Mouse (Mus musculus): ENCODE data around the gene Cpsf4l. TPM values are rescaled to one million over a fixed set of nuclear protein-coding genes. Genes with fewer than 3 reads are reported as not detected.

Gene Cpsf4l
- polyA plus RNA-seq, 1 experiment from 2014 or later: 0.47 TPM

DNA sequence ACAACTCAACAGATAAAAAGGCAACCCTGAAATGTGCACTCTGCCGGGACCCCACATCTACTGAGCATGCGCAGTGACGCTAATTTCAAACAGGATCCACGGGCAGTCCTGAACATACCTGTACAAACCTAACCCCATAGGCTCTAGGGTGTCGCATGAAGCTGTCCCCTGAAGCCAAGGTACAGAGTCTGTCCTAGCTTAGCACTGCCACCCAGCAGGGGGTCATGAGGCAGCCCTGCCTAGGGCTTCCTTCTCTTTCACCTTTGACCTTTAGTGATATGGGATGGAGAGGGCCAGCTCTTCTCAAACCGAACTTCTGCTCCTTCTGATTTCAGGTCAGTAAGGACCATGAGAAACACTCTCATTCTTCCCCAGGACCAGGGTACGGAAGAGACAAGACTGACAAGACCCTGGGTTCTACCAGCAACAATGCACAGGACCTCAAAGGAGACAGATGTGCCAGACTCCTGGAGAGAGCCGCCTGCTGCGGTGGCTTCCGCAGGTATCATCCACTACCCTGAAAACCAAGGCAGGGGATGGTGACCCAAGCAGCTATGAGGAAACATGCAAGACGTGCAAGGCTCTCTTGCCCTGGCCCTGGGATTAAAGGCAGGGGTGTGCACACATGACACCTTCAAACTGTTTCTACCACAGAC is 38.0 kb upstream of the Cpsf4l start:
- DNase-seq (ENCODE audit: low spot score): no peak
- Histone ChIP-seq H3K4me3 (peak overlapping the region; percentile 96), H3K27ac (peak overlapping the region; percentile 99; the same call in 1 of the 2 replicates), H3K27me3 (ENCODE audit: insufficient read depth, poor library complexity, severe bottlenecking) (no peaks in the 10 kb centered on the region), H3K4me1 (replicated peaks) (peaks cover 64% of the 10 kb centered on the region), H3K36me3 (peaks cover 62% of the 10 kb centered on the region), H3K9me3 (peaks cover 8% of the 10 kb centered on the region; the same call in 1 of the 2 replicates)
- WGBS: 76% methylated on average over 11 of the region's 11 CpGs

DNA sequence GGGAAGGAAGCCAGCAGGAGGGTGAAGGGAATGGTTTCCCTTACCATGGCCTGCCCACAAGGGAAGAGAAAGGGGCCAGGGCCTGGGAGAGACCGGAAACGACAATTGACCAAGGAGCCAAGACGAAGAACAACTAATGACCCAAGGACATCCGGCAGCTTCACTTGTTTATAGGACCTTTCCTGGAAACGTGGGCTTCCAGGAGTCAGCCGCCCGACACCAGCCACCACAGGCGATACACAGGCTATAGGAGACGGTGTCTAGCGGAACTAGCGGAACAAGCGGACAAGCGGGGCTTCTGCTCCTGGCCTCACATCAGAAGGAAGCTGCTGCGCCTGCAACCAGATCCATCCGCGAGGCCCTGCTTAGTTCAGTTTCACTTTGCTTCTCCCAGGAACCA is 37.2 kb upstream of the Cpsf4l start:
- DNase-seq (ENCODE audit: low spot score): peak; percentile 47
- Histone ChIP-seq H3K4me1 (replicated peaks) (peaks cover 59% of the 10 kb centered on the region), H3K27me3 (ENCODE audit: insufficient read depth, poor library complexity, severe bottlenecking) (no peaks in the 10 kb centered on the region), H3K27ac (peak overlapping the region; percentile 99; the same call in 1 of the 2 replicates), H3K36me3 (peaks cover 70% of the 10 kb centered on the region), H3K4me3 (peak overlapping the region; percentile 96; the same call in 1 of the 2 replicates), H3K9me3 (peaks cover 8% of the 10 kb centered on the region; the same call in 1 of the 2 replicates)
- WGBS: 83% methylated on average over 16 of the region's 16 CpGs

GRCm38 (mm10) chr11:113745961-113746360 is 36.1 kb upstream of the Cpsf4l start:
- Histone ChIP-seq H3K36me3 (peaks cover 81% of the 10 kb centered on the region), H3K27me3 (ENCODE audit: insufficient read depth, poor library complexity, severe bottlenecking) (no peaks in the 10 kb centered on the region), H3K27ac (0 out of 2 replicates have a peak overlapping the region, but pooled peaks have one; percentile 35), H3K4me1 (replicated peaks) (peaks cover 53% of the 10 kb centered on the region), H3K4me3 (no peak overlapping the region), H3K9me3 (peaks cover 8% of the 10 kb centered on the region; the same call in 1 of the 2 replicates)
- 83% methylated on average over 4 of the region's 4 CpGs for WGBS
- DNase-seq (ENCODE audit: low spot score): no peak

DNA sequence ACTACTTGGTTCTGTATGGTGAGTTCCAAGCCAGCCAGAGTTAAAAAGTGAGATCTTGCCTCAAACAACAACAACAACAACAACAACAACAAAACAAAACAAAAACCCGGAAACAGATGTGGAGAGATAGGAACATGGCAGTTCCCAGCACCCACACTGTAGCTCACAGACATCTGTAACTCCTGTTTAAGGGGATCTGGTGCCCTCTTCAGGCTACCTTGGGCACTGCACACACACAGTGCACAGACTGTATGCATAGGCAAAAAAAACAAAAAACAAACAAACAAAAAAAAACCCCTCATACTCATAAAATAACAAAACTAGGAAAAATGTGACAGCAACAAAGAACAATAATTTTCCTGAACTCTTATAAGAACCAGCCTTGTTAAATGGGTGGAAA is 33.2 kb upstream of the Cpsf4l start:
- WGBS: 95% methylated on average over 1 of the region's 1 CpGs
- peaks cover 8% of the 10 kb centered on the region; the same call in 1 of the 2 replicates for H3K9me3 ChIP-seq
- no peaks in the 10 kb centered on the region for H3K27me3 ChIP-seq (ENCODE audit: insufficient read depth, poor library complexity, severe bottlenecking)
- peaks cover 48% of the 10 kb centered on the region for H3K4me1 ChIP-seq (replicated peaks)
- H3K36me3 ChIP-seq: peaks cover 97% of the 10 kb centered on the region
- no peak overlapping the region for H3K4me3 ChIP-seq
- no peak overlapping the region for H3K27ac ChIP-seq
- no peak for DNase-seq (ENCODE audit: low spot score)

DNA sequence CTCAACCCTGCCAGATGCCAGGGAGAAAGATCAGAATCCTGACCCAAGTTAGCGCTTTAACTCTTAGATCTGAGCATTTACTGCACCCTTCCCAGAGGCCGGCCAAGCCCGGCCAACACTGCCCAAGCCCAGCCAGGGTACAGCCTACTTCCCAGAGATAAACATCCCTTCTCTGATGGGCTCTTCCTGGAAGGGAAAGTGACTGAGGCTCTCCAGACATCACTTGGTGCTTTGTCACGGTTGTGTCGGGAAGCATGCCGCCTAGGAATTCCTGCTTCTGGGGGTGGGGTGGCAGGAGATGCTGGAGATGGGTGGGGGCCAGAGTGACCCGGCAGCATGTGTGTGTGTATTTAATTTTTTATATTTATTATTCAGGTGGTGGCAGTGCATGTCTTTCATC is 30.3 kb upstream of the Cpsf4l start:
- peaks cover 55% of the 10 kb centered on the region for H3K4me1 ChIP-seq (replicated peaks)
- no peak for DNase-seq (ENCODE audit: low spot score)
- H3K27ac ChIP-seq: no peak overlapping the region
- H3K9me3 ChIP-seq: peaks cover 8% of the 10 kb centered on the region; the same call in 1 of the 2 replicates
- H3K36me3 ChIP-seq: peaks cover 99% of the 10 kb centered on the region
- 87% methylated on average over 7 of the region's 7 CpGs for WGBS
- H3K4me3 ChIP-seq: no peak overlapping the region
- no peaks in the 10 kb centered on the region for H3K27me3 ChIP-seq (ENCODE audit: insufficient read depth, poor library complexity, severe bottlenecking)

DNA sequence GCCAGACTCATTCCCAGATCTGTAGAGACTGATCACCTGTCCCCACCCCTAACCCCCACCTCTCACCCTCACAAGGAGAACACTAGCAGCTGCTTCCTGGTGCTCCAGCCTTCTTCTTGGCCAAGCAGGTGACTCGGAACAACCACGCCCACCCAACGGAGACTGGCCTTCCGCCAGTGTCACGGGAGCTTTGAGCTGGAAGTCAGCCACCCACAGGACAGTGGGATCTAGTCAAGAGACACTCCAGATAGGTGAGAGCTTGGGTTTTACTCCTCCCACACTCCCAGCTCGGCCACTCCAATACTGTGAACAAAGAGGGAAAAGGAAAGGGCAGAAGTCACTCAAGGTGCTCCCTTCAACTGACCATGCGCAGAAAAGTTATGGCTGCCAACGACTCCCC is 29.4 kb upstream of the Cpsf4l start:
- peaks cover 95% of the 10 kb centered on the region for H3K36me3 ChIP-seq

GRCm38 (mm10) chr11:113737912-113738311 is 28.1 kb upstream of the Cpsf4l start:
- Histone ChIP-seq H3K27me3 (ENCODE audit: insufficient read depth, poor library complexity, severe bottlenecking) (no peaks in the 10 kb centered on the region), H3K27ac (no peak overlapping the region), H3K4me3 (no peak overlapping the region), H3K9me3 (0 out of 2 replicates have a peak, but pooled peaks cover under 1% of the 10 kb centered on the region), H3K36me3 (peaks cover 93% of the 10 kb centered on the region), H3K4me1 (replicated peaks) (peaks cover 77% of the 10 kb centered on the region)
- 86% methylated on average over 8 of the region's 8 CpGs for WGBS
- DNase-seq (ENCODE audit: low spot score): no peak

More for the DNA sequence above, 29.4 kb upstream of the Cpsf4l start:
- H3K4me3 ChIP-seq: no peak overlapping the region
- H3K27me3 ChIP-seq (ENCODE audit: insufficient read depth, poor library complexity, severe bottlenecking): no peaks in the 10 kb centered on the region
- H3K27ac ChIP-seq: no peak overlapping the region
- H3K9me3 ChIP-seq: peaks cover 8% of the 10 kb centered on the region; the same call in 1 of the 2 replicates
- H3K4me1 ChIP-seq (replicated peaks): peaks cover 64% of the 10 kb centered on the region
- DNase-seq (ENCODE audit: low spot score): no peak
- 86% methylated on average over 8 of the region's 8 CpGs for WGBS

- no peak for DNase-seq (ENCODE audit: low spot score)
- no peak overlapping the region for H3K27ac ChIP-seq
- no peaks in the 10 kb centered on the region for H3K9me3 ChIP-seq
- H3K4me1 ChIP-seq (replicated peaks): peaks cover 78% of the 10 kb centered on the region
- no peaks in the 10 kb centered on the region for H3K27me3 ChIP-seq (ENCODE audit: insufficient read depth, poor library complexity, severe bottlenecking)
- H3K4me3 ChIP-seq: no peak overlapping the region
- 89% methylated on average over 3 of the region's 3 CpGs for WGBS
- peaks cover 91% of the 10 kb centered on the region for H3K36me3 ChIP-seq
These were observed 27.7 kb upstream of the Cpsf4l start for GRCm38 (mm10) chr11:113737553-113737854.

DNA sequence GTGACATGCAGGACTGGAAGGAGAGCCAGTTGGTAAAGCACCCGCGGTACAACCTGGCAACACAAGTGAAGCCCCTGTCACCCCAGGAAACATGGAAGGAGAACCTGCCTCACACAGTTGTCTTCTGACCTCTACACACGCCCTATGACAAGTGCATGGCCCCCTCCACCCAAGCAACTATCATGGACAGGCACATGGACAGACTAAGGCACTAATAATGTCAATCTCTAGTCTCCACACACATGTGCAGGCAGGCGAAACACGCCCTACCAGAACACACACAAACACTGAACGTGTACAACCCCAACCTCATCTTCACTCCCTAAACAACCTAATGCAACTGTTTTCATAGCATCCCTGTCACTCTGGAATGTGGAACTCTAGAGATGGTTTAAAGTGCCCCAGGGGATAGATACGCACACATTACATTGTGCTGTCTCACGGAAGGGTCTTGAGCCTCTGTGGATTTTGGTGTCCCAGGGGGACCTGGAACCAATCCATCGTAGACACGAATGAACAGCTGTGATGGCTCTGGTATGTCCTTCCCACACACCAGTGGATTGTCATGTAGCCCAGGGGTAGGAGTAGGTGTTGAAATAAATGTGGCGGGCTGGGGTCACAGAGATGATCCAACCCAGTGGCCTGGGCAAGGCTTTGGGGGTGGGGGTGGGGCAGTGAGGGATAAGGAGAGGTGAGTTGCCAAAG is 27.2 kb upstream of the Cpsf4l start:
- Histone ChIP-seq H3K4me1 (replicated peaks) (peaks cover 78% of the 10 kb centered on the region), H3K9me3 (no peaks in the 10 kb centered on the region), H3K27me3 (ENCODE audit: insufficient read depth, poor library complexity, severe bottlenecking) (no peaks in the 10 kb centered on the region), H3K4me3 (no peak overlapping the region), H3K36me3 (peaks cover 91% of the 10 kb centered on the region), H3K27ac (no peak overlapping the region)
- WGBS: 85% methylated on average over 11 of the region's 11 CpGs
- DNase-seq (ENCODE audit: low spot score): no peak

DNA sequence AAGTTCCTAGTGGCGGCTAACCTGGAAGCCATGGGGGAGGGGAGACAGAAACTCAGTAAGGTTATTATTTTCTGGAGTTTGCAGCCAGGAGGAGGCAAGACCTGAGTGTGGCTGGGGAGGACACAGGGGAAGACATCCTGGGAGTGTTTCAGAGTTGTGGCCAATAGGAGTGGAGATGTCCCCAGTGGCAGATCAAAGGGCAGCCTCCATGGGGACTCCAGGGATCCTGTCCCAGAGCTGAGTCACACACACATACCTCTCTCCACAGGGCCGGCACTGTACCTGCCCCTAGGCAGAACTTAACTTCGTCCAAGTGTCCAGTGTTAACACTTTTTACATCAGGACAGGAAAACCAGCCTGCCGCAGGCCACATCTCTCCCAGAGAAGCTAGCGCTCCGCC is 25.3 kb upstream of the Cpsf4l start:
- WGBS: 75% methylated on average over 6 of the region's 6 CpGs
- H3K9me3 ChIP-seq: no peaks in the 10 kb centered on the region
- no peak for DNase-seq (ENCODE audit: low spot score)
- H3K27ac ChIP-seq: no peak overlapping the region
- peaks cover 89% of the 10 kb centered on the region for H3K36me3 ChIP-seq
- H3K27me3 ChIP-seq (ENCODE audit: insufficient read depth, poor library complexity, severe bottlenecking): no peaks in the 10 kb centered on the region
- H3K4me3 ChIP-seq: no peak overlapping the region
- H3K4me1 ChIP-seq (replicated peaks): peaks cover 91% of the 10 kb centered on the region

DNA sequence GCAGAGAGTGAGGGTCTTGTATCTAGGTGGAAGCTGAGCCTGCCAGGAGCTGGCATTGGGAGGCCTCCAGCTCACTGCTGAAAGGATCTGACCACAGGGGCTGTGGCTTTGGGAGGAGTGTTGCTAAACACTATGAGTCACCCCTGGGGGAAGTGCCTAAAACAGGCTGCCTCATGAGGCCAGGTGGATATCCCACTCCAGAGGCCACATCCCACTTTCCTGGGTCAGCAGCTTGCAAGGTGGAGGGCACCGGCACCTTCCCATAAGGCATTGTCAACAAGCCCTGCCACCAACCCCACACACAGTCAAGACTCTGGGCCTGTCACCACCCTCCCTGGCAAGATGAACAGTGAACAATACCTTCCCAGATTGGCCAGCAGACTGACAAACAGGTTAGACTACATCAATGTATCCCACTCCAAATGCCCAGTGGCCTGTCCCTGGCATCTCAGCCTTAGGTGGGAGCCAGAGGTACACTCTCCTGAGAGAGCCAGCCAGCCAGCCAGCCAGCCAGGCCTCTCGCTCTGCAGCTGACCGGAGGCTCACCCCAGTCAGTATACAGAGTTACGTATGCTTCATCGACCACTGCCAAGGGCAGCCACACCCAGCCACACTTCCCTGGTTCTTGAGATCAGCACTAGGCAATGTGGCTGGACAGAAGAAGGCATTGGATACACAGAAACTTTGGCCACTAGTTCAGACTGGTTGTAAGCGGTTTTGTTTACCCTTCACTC is 24.0 kb upstream of the Cpsf4l start:
- peak overlapping the region; percentile 26; the same call in 1 of the 2 replicates for H3K27ac ChIP-seq
- no peak overlapping the region for H3K4me3 ChIP-seq
- H3K27me3 ChIP-seq (ENCODE audit: insufficient read depth, poor library complexity, severe bottlenecking): no peaks in the 10 kb centered on the region
- peaks cover 91% of the 10 kb centered on the region for H3K4me1 ChIP-seq (replicated peaks)
- H3K9me3 ChIP-seq: no peaks in the 10 kb centered on the region
- WGBS: 68% methylated on average over 6 of the region's 6 CpGs
- H3K36me3 ChIP-seq: peaks cover 89% of the 10 kb centered on the region
- no peak for DNase-seq (ENCODE audit: low spot score)

- peaks cover 90% of the 10 kb centered on the region for H3K36me3 ChIP-seq
- H3K9me3 ChIP-seq: no peaks in the 10 kb centered on the region
- peaks cover 90% of the 10 kb centered on the region for H3K4me1 ChIP-seq (replicated peaks)
- H3K27me3 ChIP-seq (ENCODE audit: insufficient read depth, poor library complexity, severe bottlenecking): no peaks in the 10 kb centered on the region
- no peak overlapping the region for H3K4me3 ChIP-seq
- no peak for DNase-seq (ENCODE audit: low spot score)
- WGBS: 92% methylated on average over 10 of the region's 10 CpGs
- H3K27ac ChIP-seq: no peak overlapping the region; the same call in 1 of the 2 replicates
These were observed 22.3 kb upstream of the Cpsf4l start for GRCm38 (mm10) chr11:113731945-113732612.

All from hindbrain, embryonic 10.5 days (tissue).